Mouse (Mus musculus) neural tube, embryonic 12.5 days (tissue): ENCODE measurements around the gene Olfr827. TPM values are rescaled to one million over a fixed set of nuclear protein-coding genes. Genes with fewer than 3 reads are reported as not detected.

Experiments used
- polyA plus RNA-seq: library from polyadenylated mRNA; unstranded; fragments of >200 nt; fragmentation: Nextera tagmentation; extraction: Ambion mirVana; gene quantifications from 2 replicates; pipeline ENCODE4 v1.2.1, GENCODE M21; 2016

Olfr827 gene
- polyA plus RNA-seq, 1 experiment from 2014 or later = not detected

Other genes starting within 250 kb of the Olfr827 start
- not detected in 2 replicates for gene Olfr819, start 247.1 kb downstream of the Olfr827 start, polyA plus RNA-seq
- gene Olfr247, start 238.3 kb downstream of the Olfr827 start, polyA plus RNA-seq = not detected in 2 replicates
- gene Gm10310, start 229.3 kb downstream of the Olfr827 start, polyA plus RNA-seq = not detected in 2 replicates
- not detected in 2 replicates for gene Olfr820, start 201.8 kb downstream of the Olfr827 start, polyA plus RNA-seq
- not detected in 2 replicates for gene Olfr821, start 184.1 kb downstream of the Olfr827 start, polyA plus RNA-seq
- gene Olfr822, start 143.2 kb downstream of the Olfr827 start, polyA plus RNA-seq = not detected in 2 replicates
- gene Olfr823, start 99.0 kb downstream of the Olfr827 start, polyA plus RNA-seq = not detected in 2 replicates
- gene Olfr824, start 84.4 kb downstream of the Olfr827 start, polyA plus RNA-seq = not detected in 2 replicates
- not detected in 2 replicates for gene Olfr825, start 47.6 kb downstream of the Olfr827 start, polyA plus RNA-seq
- not detected in 2 replicates for gene Olfr826, start 30.2 kb downstream of the Olfr827 start, polyA plus RNA-seq
- gene Neurod4, start 65.8 kb upstream of the Olfr827 start, polyA plus RNA-seq = 24.2 and 27.6 TPM in 2 replicates
- 0.27 and 0.44 TPM in 2 replicates for gene Tespa1, start 108.5 kb upstream of the Olfr827 start, polyA plus RNA-seq
- 0.01 TPM in 1 of 2 replicates, not detected in the other for gene Vmn2r84, start 179.9 kb upstream of the Olfr827 start, polyA plus RNA-seq
- gene Vmn2r85, start 215.3 kb upstream of the Olfr827 start, polyA plus RNA-seq = not detected in 2 replicates
- not detected in 2 replicates for gene Vmn2r86, start 241.6 kb upstream of the Olfr827 start, polyA plus RNA-seq